ENCODE assay signal across 13 mouse cellular contexts in genomic region chr11:102608691-102609090, GRCm38 (mm10). TPM values are rescaled to one million over a fixed set of nuclear protein-coding genes. Genes with fewer than 3 reads are reported as not detected.
A peak's percentile ranks its signal among the peaks of the same experiment; 100 is the strongest.
DNase-seq lines count a peak whose midpoint lies in the region; ATAC-seq lines count a peak whose summit lies in the region.
"Had no signal": no experiment of that assay in that cellular context is flagged by ENCODE, and none has a peak within 500 bp of the region (broad histone marks: within the 10 kb centered on the region; RNA-seq: fewer than 3 reads in every experiment).

No protein-coding gene starts in this region.

- peaks cover 49% of the 10 kb centered on the region for H3K4me1 ChIP-seq in kidney, embryonic 14.5 days (ENCODE audit: control insufficient read depth, insufficient read depth, low read length)
- peaks cover 28% of the 10 kb centered on the region for H3K4me1 ChIP-seq in forebrain, embryonic 11.5 days (replicated peaks; ENCODE audit: control insufficient read depth, insufficient read depth, low read length)
- peaks cover 32% of the 10 kb centered on the region for H3K4me1 ChIP-seq in hindbrain, embryonic 15.5 days (replicated peaks)

- H3K36me3 ChIP-seq in kidney, embryonic 14.5 days (ENCODE audit: control insufficient read depth, insufficient read depth, low read length), result no peaks in the 10 kb centered on the region; the same call in 1 of the 2 replicates
- no peaks in the 10 kb centered on the region for H3K36me3 ChIP-seq in forebrain, embryonic 11.5 days (ENCODE audit: control insufficient read depth, insufficient read depth, low read length)
- no peaks in the 10 kb centered on the region for H3K36me3 ChIP-seq in hindbrain, embryonic 15.5 days
- H3K36me3 ChIP-seq: liver, embryonic 13.5 days had no signal

- H3K9me3 ChIP-seq in kidney, embryonic 14.5 days (ENCODE audit: control insufficient read depth, low read length), result no peaks in the 10 kb centered on the region
- no peaks in the 10 kb centered on the region for H3K9me3 ChIP-seq in forebrain, embryonic 11.5 days (ENCODE audit: control insufficient read depth, low read length)
- H3K9me3 ChIP-seq in hindbrain, embryonic 15.5 days, result no peaks in the 10 kb centered on the region
- H3K9me3 ChIP-seq: liver, embryonic 13.5 days had no signal

- ATAC-seq in kidney, embryonic 14.5 days (ENCODE audit: low FRiP score, low TSS enrichment), result no peak
- no peak for ATAC-seq in forebrain, embryonic 11.5 days (replicated peaks; ENCODE audit: low FRiP score)
- no peak for ATAC-seq in hindbrain, embryonic 15.5 days (ENCODE audit: low FRiP score, low read depth)
- no peak for ATAC-seq in CD4-positive, CD25-positive, alpha-beta regulatory T cell, adult 4 months
- no peak for ATAC-seq in inflammation-experienced regulatory T-cells, adult 6 months

- DNase-seq in kidney, adult 18-20 months, result no peak
- DNase-seq in forebrain, embryonic 11.5 days (ENCODE audit: low spot score), result no peak
- peak; percentile 15 for DNase-seq in neural tube, embryonic 10.5 days (ENCODE audit: extremely low spot score, low spot score)
- no peak for DNase-seq in spleen, postnatal 14 days (ENCODE audit: low spot score in 2 of 2)
- DNase-seq: cerebellum, adult 8-10 months; kidney, postnatal 14 days; liver, embryonic 13.5 days had no signal

- H3K4me3 ChIP-seq in kidney, embryonic 14.5 days (ENCODE audit: low read length), result peak overlapping the region; percentile 90
- peak overlapping the region; percentile 78 for H3K4me3 ChIP-seq in forebrain, embryonic 11.5 days (ENCODE audit: low read depth, low read length)
- no peak overlapping the region for H3K4me3 ChIP-seq in hindbrain, embryonic 15.5 days
- H3K4me3 ChIP-seq: liver, embryonic 13.5 days; myocyte had no signal

- H3K4me2 ChIP-seq in kidney, embryonic 14.5 days (replicated peaks; ENCODE audit: low read depth, low read length), result peak overlapping the region; percentile 71
- peak overlapping the region; percentile 70 for H3K4me2 ChIP-seq in forebrain, embryonic 11.5 days (ENCODE audit: low read depth, low read length, severe bottlenecking)
- H3K4me2 ChIP-seq in hindbrain, embryonic 15.5 days, result peak overlapping the region; percentile 95; the same call in 1 of the 2 replicates
- H3K4me2 ChIP-seq: liver, embryonic 13.5 days had no signal

- H3K27me3 ChIP-seq in kidney, embryonic 14.5 days (ENCODE audit: control insufficient read depth, insufficient read depth, low read length), result peaks cover 8% of the 10 kb centered on the region; the same call in 1 of the 2 replicates
- no peaks in the 10 kb centered on the region for H3K27me3 ChIP-seq in forebrain, embryonic 11.5 days (ENCODE audit: control insufficient read depth, insufficient read depth, low read length)
- H3K27me3 ChIP-seq in hindbrain, embryonic 15.5 days, result peaks cover 5% of the 10 kb centered on the region

- H3K27ac ChIP-seq in kidney, embryonic 14.5 days (ENCODE audit: low read depth, low read length), result peak overlapping the region; percentile 84; the same call in 1 of the 2 replicates
- H3K27ac ChIP-seq in forebrain, embryonic 11.5 days (ENCODE audit: low read depth, low read length), result 0 out of 2 replicates have a peak overlapping the region, but pooled peaks have one; percentile 38
- H3K27ac ChIP-seq in hindbrain, embryonic 15.5 days (replicated peaks), result no peak overlapping the region
- H3K27ac ChIP-seq: liver, embryonic 13.5 days had no signal

- 16% methylated on average over 4 of the region's 4 CpGs for WGBS in kidney, embryonic 14.5 days
- 10% methylated on average over 4 of the region's 4 CpGs for WGBS in forebrain, embryonic 11.5 days
- WGBS in hindbrain, embryonic 15.5 days, result 34% methylated on average over 4 of the region's 4 CpGs

- peak overlapping the region; percentile 96; the same call in 1 of the 2 replicates for H3K9ac ChIP-seq in kidney, embryonic 14.5 days (ENCODE audit: low read depth, low read length)
- H3K9ac ChIP-seq in forebrain, embryonic 11.5 days (ENCODE audit: low read length), result peak overlapping the region; percentile 99; the same call in 1 of the 2 replicates
- H3K9ac ChIP-seq in hindbrain, embryonic 15.5 days, result no peak overlapping the region
- H3K9ac ChIP-seq: liver, embryonic 13.5 days had no signal

RNA-seq across cellular contexts. Expression of gene Fzd2, which starts 4.5 kb away (rescaled TPM):
- polyA plus RNA-seq in kidney, embryonic 14.5 days (2014; fragmentation: Nextera tagmentation; extraction: Ambion mirVana), result 41.7 and 49.7 TPM in 2 replicates
- 45.2 and 46.3 TPM in 2 replicates for polyA plus RNA-seq in forebrain, embryonic 11.5 days (2014; fragmentation: Nextera tagmentation; extraction: Ambion mirVana)
- 7.9 and 9.8 TPM in 2 replicates for polyA plus RNA-seq in hindbrain, embryonic 15.5 days (2015; fragmentation: Nextera tagmentation; extraction: Ambion mirVana)
- polyA plus RNA-seq in CD4-positive, CD25-positive, alpha-beta regulatory T cell, adult 4 months (2017; shearing (Covaris generic)), result not detected
- polyA plus RNA-seq in inflammation-experienced regulatory T-cells, adult 6 months (2017; shearing (Covaris generic)), result not detected

RNA-seq across cellular contexts. Expression of gene Gm11627, which starts 29.4 kb away (rescaled TPM):
- 5.7 and 8.3 TPM in 2 replicates for polyA plus RNA-seq in kidney, embryonic 14.5 days (2014; fragmentation: Nextera tagmentation; extraction: Ambion mirVana)
- 12.7 and 13.8 TPM in 2 replicates for polyA plus RNA-seq in forebrain, embryonic 11.5 days (2014; fragmentation: Nextera tagmentation; extraction: Ambion mirVana)
- 3.1 and 3.4 TPM in 2 replicates for polyA plus RNA-seq in hindbrain, embryonic 15.5 days (2015; fragmentation: Nextera tagmentation; extraction: Ambion mirVana)
- not detected for polyA plus RNA-seq in CD4-positive, CD25-positive, alpha-beta regulatory T cell, adult 4 months (2017; shearing (Covaris generic))
- not detected for polyA plus RNA-seq in inflammation-experienced regulatory T-cells, adult 6 months (2017; shearing (Covaris generic))

RNA-seq across cellular contexts. Expression of gene Gpatch8, which starts 52.5 kb away (rescaled TPM):
- 37.3 and 60.6 TPM in 2 replicates for polyA plus RNA-seq in kidney, embryonic 14.5 days (2014; fragmentation: Nextera tagmentation; extraction: Ambion mirVana)
- polyA plus RNA-seq in forebrain, embryonic 11.5 days (2014; fragmentation: Nextera tagmentation; extraction: Ambion mirVana), result 52.4 and 54.5 TPM in 2 replicates
- polyA plus RNA-seq in hindbrain, embryonic 15.5 days (2015; fragmentation: Nextera tagmentation; extraction: Ambion mirVana), result 66.6 and 69.9 TPM in 2 replicates
- 10 to 100 TPM; 64.2 to 75.8 TPM for polyA plus RNA-seq in CD4-positive, CD25-positive, alpha-beta regulatory T cell, adult 4 months (2017; shearing (Covaris generic))
- polyA plus RNA-seq in inflammation-experienced regulatory T-cells, adult 6 months (2017; shearing (Covaris generic)), result 10 to 100 TPM; 58.6 to 77.0 (median 60.5) TPM

RNA-seq across cellular contexts. Expression of gene Meioc, which starts 54.8 kb away (rescaled TPM):
- polyA plus RNA-seq in kidney, embryonic 14.5 days (2014; fragmentation: Nextera tagmentation; extraction: Ambion mirVana), result 0.40 and 1.4 TPM in 2 replicates
- polyA plus RNA-seq in forebrain, embryonic 11.5 days (2014; fragmentation: Nextera tagmentation; extraction: Ambion mirVana), result 0.15 and 0.24 TPM in 2 replicates
- 0.09 and 0.16 TPM in 2 replicates for polyA plus RNA-seq in hindbrain, embryonic 15.5 days (2015; fragmentation: Nextera tagmentation; extraction: Ambion mirVana)
- under 1 TPM in 1 of 2 experiments, not detected in 1; 0.16 TPM for polyA plus RNA-seq in CD4-positive, CD25-positive, alpha-beta regulatory T cell, adult 4 months (2017; shearing (Covaris generic))
- under 1 TPM in 2 of 3 experiments, not detected in 1; 0.08 to 0.20 TPM for polyA plus RNA-seq in inflammation-experienced regulatory T-cells, adult 6 months (2017; shearing (Covaris generic))
- polyA plus RNA-seq: small intestine, adult 2 months had no signal
